ENCODE assay signal across 13 mouse cellular contexts in genomic region chr7:29541608-29542007, GRCm38 (mm10).
"Had no signal": no experiment of that assay in that cellular context is flagged by ENCODE, and none has a peak within 500 bp of the region (broad histone marks: within the 10 kb centered on the region; RNA-seq: fewer than 3 reads in every experiment).

No protein-coding gene starts in this region.

- DNase-seq: gastrocnemius, adult 2 months; gastrocnemius, postnatal 10 days; gastrocnemius, postnatal 25 days; heart, adult 18-20 months; heart, postnatal 10 days; heart, postnatal 4 days; kidney, adult 18-20 months; kidney, adult 8-10 months; kidney, postnatal 10 days; kidney, postnatal 25 days; kidney, postnatal 4 days; layer of hippocampus, postnatal 36 days; left cerebral cortex, postnatal 4 days had no signal
